Mouse (Mus musculus) limb, embryonic 14.5 days (tissue): ENCODE measurements around the gene Mgat2. TPM values are rescaled to one million over a fixed set of nuclear protein-coding genes. Genes with fewer than 3 reads are reported as not detected.

Experiments used
- ATAC-seq: fragments of 200-750 bp; cut with Nextera tagmentation; 2 replicates; pipeline ENCODE4 v1.8.0; 2017; ENCODE audit warnings: low read depth, moderate number of reproducible peaks, moderate TSS enrichment; ENCODE audit not compliant: low FRiP score
- DNase-seq: peaks from one replicate; pipeline ENCODE4 v3.0.0-alpha.2; 2015; ENCODE audit warnings: low spot score
- H3K27ac ChIP-seq: fragments of 300-500 bp; sonication (generic); replicated peaks from 2 replicates; pipeline ENCODE4 v1.5.1; 2014; ENCODE audit warnings: low read depth, mild to moderate bottlenecking, low read length, moderate library complexity, mixed read lengths
- H3K27me3 ChIP-seq: fragments of 300-500 bp; sonication (generic); 2 replicates; pipeline ENCODE4 v1.6.1; 2014; ENCODE audit warnings: low read length, mixed read lengths; ENCODE audit not compliant: control insufficient read depth, insufficient read depth
- H3K36me3 ChIP-seq: fragments of 300-500 bp; sonication (generic); 2 replicates; pipeline ENCODE4 v1.6.1; 2014; ENCODE audit warnings: mild to moderate bottlenecking, low read length, moderate library complexity, mixed read lengths; ENCODE audit not compliant: control insufficient read depth, insufficient read depth
- H3K4me1 ChIP-seq: fragments of 300-500 bp; sonication (generic); 2 replicates; pipeline ENCODE4 v1.6.1; 2014; ENCODE audit warnings: antibody characterized with exemption, low read length, mixed read lengths; ENCODE audit not compliant: control insufficient read depth, insufficient read depth
- H3K4me2 ChIP-seq: fragments of 300-500 bp; sonication (generic); replicated peaks from 2 replicates; pipeline ENCODE4 v1.6.1; 2014; ENCODE audit warnings: low read depth, mild to moderate bottlenecking, low read length, moderate library complexity; ENCODE audit not compliant: severe bottlenecking
- H3K4me3 ChIP-seq: fragments of 300-500 bp; sonication (generic); replicated peaks from 2 replicates; pipeline ENCODE4 v1.5.1; 2014; ENCODE audit warnings: low read length
- H3K9ac ChIP-seq: fragments of 300-500 bp; sonication (generic); 2 replicates; pipeline ENCODE4 v1.6.1; 2014; ENCODE audit warnings: mild to moderate bottlenecking, low read depth, low read length, moderate library complexity; ENCODE audit not compliant: severe bottlenecking
- H3K9me3 ChIP-seq: fragments of 300-500 bp; sonication (generic); 2 replicates; pipeline ENCODE4 v1.6.1; 2016; ENCODE audit warnings: low read length; ENCODE audit not compliant: control insufficient read depth
- POLR2A ChIP-seq: fragments of 200-500 bp; IDR thresholded peaks from 2 replicates; pipeline ENCODE4 v1.8.0; 2012; ENCODE audit warnings: inconsistent platforms, mild to moderate bottlenecking, moderate library complexity, borderline replicate concordance; ENCODE audit not compliant: insufficient read depth, insufficient read length; ENCODE audit errors: extremely low read depth
- WGBS: fragments of 180-500 bp; shearing (Covaris S2); extraction: QIAGEN DNeasy Blood & Tissue Kit; methylation state at CpG from one replicate; pipeline ENCODE4 v1.1.7; 2014; 5-methylcytosine and 5-hydroxymethylcytosine counted together
- polyA plus RNA-seq, 2 experiments: library from polyadenylated mRNA; depleted of rRNA in 1 of 2; stranded (reverse) in 1 of 2; unstranded in 1 of 2; fragments of >200 nt; fragmentation: Nextera tagmentation in 1 of 2; extraction: Ambion mirVana in 1 of 2; gene quantifications; 2 replicates each; pipeline versions ENCODE4 v1.2.1 to v1.2.3; 2012 to 2014

Mgat2 gene
- polyA plus RNA-seq, 2 experiments: 31.0 to 59.1 TPM

- Histone ChIP-seq H3K27me3 (no peaks in the 10 kb centered on the region), H3K27ac (peak overlapping the region; percentile 83), H3K4me1 (peaks cover 16% of the 10 kb centered on the region), H3K9ac (peak overlapping the region; percentile 84), H3K9me3 (no peaks in the 10 kb centered on the region), H3K36me3 (peaks cover 27% of the 10 kb centered on the region), H3K4me2 (peak overlapping the region; percentile 90), H3K4me3 (peak overlapping the region; percentile 95)
- ATAC-seq: peak; percentile 60
- no peak for TF ChIP-seq POLR2A
- WGBS: under 1% methylated on average over 80 of the region's 94 CpGs
- peak; percentile 29 for DNase-seq
These were observed 13.6 kb downstream of the Mgat2 start for GRCm38 (mm10) chr12:69197378-69198163.

GRCm38 (mm10) chr12:69198164-69198535 is 14.2 kb downstream of the Mgat2 start, which contains the start of gene Dnaaf2:
Gene Dnaaf2, minus strand, starts transcription at chr12:69198429.
- ATAC-seq (peak; percentile 24), DNase-seq (peak; percentile 57)
- peak within 1 kb of the TSS; percentile 95 for H3K4me3 ChIP-seq
- H3K4me1 ChIP-seq: peaks cover 16% of the 10 kb centered on the region
- peaks cover 27% of the 10 kb centered on the region for H3K36me3 ChIP-seq
- peak within 1 kb of the TSS; percentile 84 for H3K9ac ChIP-seq
- no peaks in the 10 kb centered on the region for H3K9me3 ChIP-seq
- TF ChIP-seq POLR2A: no peak
- H3K27me3 ChIP-seq: no peaks in the 10 kb centered on the region
- peak within 1 kb of the TSS; percentile 83 for H3K27ac ChIP-seq
- 2% methylated on average over 16 of the region's 18 CpGs for WGBS
- H3K4me2 ChIP-seq: peak within 1 kb of the TSS; percentile 90

- no peaks in the 10 kb centered on the region for H3K9me3 ChIP-seq
- 0 out of 2 replicates have a peak overlapping the region, but pooled peaks have one; percentile 95 for H3K4me3 ChIP-seq
- H3K36me3 ChIP-seq: peaks cover 31% of the 10 kb centered on the region
- DNase-seq (no peak), ATAC-seq (no peak)
- no peak for TF ChIP-seq POLR2A
- no peak overlapping the region for H3K9ac ChIP-seq
- no peak overlapping the region for H3K27ac ChIP-seq
- H3K4me2 ChIP-seq: peak overlapping the region; percentile 90; the same call in 1 of the 2 replicates
- no peaks in the 10 kb centered on the region for H3K27me3 ChIP-seq
- H3K4me1 ChIP-seq: peaks cover 16% of the 10 kb centered on the region
These were observed 15.0 kb downstream of the Mgat2 start for GRCm38 (mm10) chr12:69198985-69199384.

GRCm38 (mm10) chr12:69204052-69204833 is 20.3 kb downstream of the Mgat2 start, which contains the start of gene Gm49384:
Gene Gm49384, minus strand, starts transcription at chr12:69204267.
- DNase-seq (no peak), ATAC-seq (no peak)
- Histone ChIP-seq H3K9me3 (no peaks in the 10 kb centered on the region), H3K4me3 (no peak within 1 kb of the TSS), H3K4me1 (no peaks in the 10 kb centered on the region; the same call in 1 of the 2 replicates), H3K4me2 (no peak within 1 kb of the TSS), H3K27ac (no peak within 1 kb of the TSS), H3K36me3 (peaks cover 45% of the 10 kb centered on the region), H3K9ac (no peak within 1 kb of the TSS), H3K27me3 (no peaks in the 10 kb centered on the region)
- no peak for TF ChIP-seq POLR2A
- WGBS: 86% methylated on average over 16 of the region's 16 CpGs

- DNase-seq (no peak), ATAC-seq (no peak)
- Histone ChIP-seq H3K27me3 (no peaks in the 10 kb centered on the region), H3K9me3 (no peaks in the 10 kb centered on the region), H3K36me3 (peaks cover 42% of the 10 kb centered on the region), H3K9ac (no peak overlapping the region), H3K4me2 (no peak overlapping the region), H3K4me3 (no peak overlapping the region), H3K4me1 (no peaks in the 10 kb centered on the region), H3K27ac (no peak overlapping the region)
- 93% methylated on average over 8 of the region's 8 CpGs for WGBS
- no peak for TF ChIP-seq POLR2A
These were observed 23.4 kb downstream of the Mgat2 start for GRCm38 (mm10) chr12:69207396-69207795.
